Mouse (Mus musculus) forebrain, embryonic 14.5 days (tissue): ENCODE results near the gene Nr4a1. TPM values are rescaled to one million over a fixed set of nuclear protein-coding genes. Genes with fewer than 3 reads are reported as not detected.

Experiments used
- ATAC-seq: fragments of 200-750 bp; cut with Nextera tagmentation; 2 replicates; pipeline ENCODE4 v1.8.0; 2017; ENCODE audit warnings: mild to moderate bottlenecking, moderate library complexity
- DNase-seq: peaks from one replicate; pipeline ENCODE4 v3.0.0-alpha.2; 2015; ENCODE audit warnings: low spot score
- H3K27ac ChIP-seq: fragments of 300-500 bp; sonication (generic); 2 replicates; pipeline ENCODE4 v1.5.1; 2014; ENCODE audit warnings: low read depth, mild to moderate bottlenecking, control low read depth, low read length, moderate library complexity
- H3K27me3 ChIP-seq: fragments of 300-500 bp; sonication (generic); replicated peaks from 2 replicates; pipeline ENCODE4 v1.6.1; 2014; ENCODE audit warnings: low read length, control low read depth, mixed read lengths; ENCODE audit not compliant: control insufficient read depth, insufficient read depth
- H3K36me3 ChIP-seq: fragments of 300-500 bp; sonication (generic); 2 replicates; pipeline ENCODE4 v1.6.1; 2014; ENCODE audit warnings: low read length, control low read depth; ENCODE audit not compliant: control insufficient read depth, insufficient read depth
- H3K4me1 ChIP-seq: fragments of 300-500 bp; sonication (generic); 2 replicates; pipeline ENCODE4 v1.6.1; 2014; ENCODE audit warnings: antibody characterized with exemption, low read length, control low read depth; ENCODE audit not compliant: control insufficient read depth, insufficient read depth
- H3K4me2 ChIP-seq: fragments of 300-500 bp; sonication (generic); 2 replicates; pipeline ENCODE4 v1.6.1; 2014; ENCODE audit warnings: mild to moderate bottlenecking, control low read depth, low read length
- H3K4me3 ChIP-seq: fragments of 300-500 bp; sonication (generic); 2 replicates; pipeline ENCODE4 v1.5.1; 2014; ENCODE audit warnings: low read depth, low read length, control low read depth
- H3K9ac ChIP-seq: fragments of 300-500 bp; sonication (generic); 2 replicates; pipeline ENCODE4 v1.6.1; 2014; ENCODE audit warnings: mild to moderate bottlenecking, low read length, control low read depth, moderate library complexity
- H3K9me3 ChIP-seq: fragments of 300-500 bp; sonication (generic); replicated peaks from 2 replicates; pipeline ENCODE4 v1.6.1; 2016; ENCODE audit warnings: low read length, control low read depth, mixed read lengths; ENCODE audit not compliant: control insufficient read depth
- WGBS: fragments of 180-500 bp; shearing (Covaris S2); extraction: QIAGEN DNeasy Blood & Tissue Kit; methylation state at CpG from one replicate; pipeline ENCODE4 v1.1.7; 2014; 5-methylcytosine and 5-hydroxymethylcytosine counted together
- polyA plus RNA-seq: library from polyadenylated mRNA; unstranded; fragments of >200 nt; fragmentation: Nextera tagmentation; extraction: Ambion mirVana; gene quantifications from 2 replicates; pipeline ENCODE4 v1.2.1, GENCODE M21; 2014

Nr4a1 gene
- polyA plus RNA-seq, 1 experiment from 2014 or later, result 2.1 TPM

- Histone ChIP-seq H3K9ac (no peak overlapping the region), H3K27ac (no peak overlapping the region), H3K4me1 (peaks cover 3% of the 10 kb centered on the region; the same call in 1 of the 2 replicates), H3K4me2 (no peak overlapping the region), H3K4me3 (no peak overlapping the region), H3K27me3 (no peaks in the 10 kb centered on the region), H3K9me3 (no peaks in the 10 kb centered on the region), H3K36me3 (no peaks in the 10 kb centered on the region)
- no peak for ATAC-seq
- DNase-seq, result no peak
- 87% methylated on average over 4 of the region's 4 CpGs for WGBS
These were observed 52.4 kb downstream of the Nr4a1 start for GRCm38 (mm10) chr15:101306459-101306858.

- no peaks in the 10 kb centered on the region for H3K36me3 ChIP-seq
- no peaks in the 10 kb centered on the region for H3K27me3 ChIP-seq
- H3K9ac ChIP-seq, result no peak overlapping the region
- H3K4me2 ChIP-seq, result no peak overlapping the region
- no peak for DNase-seq
- 63% methylated on average over 13 of the region's 13 CpGs for WGBS
- H3K4me1 ChIP-seq, result peaks cover 3% of the 10 kb centered on the region; the same call in 1 of the 2 replicates
- no peaks in the 10 kb centered on the region for H3K9me3 ChIP-seq
- no peak overlapping the region for H3K4me3 ChIP-seq
- no peak for ATAC-seq
- no peak overlapping the region for H3K27ac ChIP-seq
These were observed 54.6 kb downstream of the Nr4a1 start for GRCm38 (mm10) chr15:101308440-101309348.

- peaks cover 3% of the 10 kb centered on the region; the same call in 1 of the 2 replicates for H3K4me1 ChIP-seq
- H3K36me3 ChIP-seq, result no peaks in the 10 kb centered on the region
- H3K4me2 ChIP-seq, result no peak overlapping the region
- H3K27ac ChIP-seq, result no peak overlapping the region
- H3K4me3 ChIP-seq, result no peak overlapping the region
- H3K27me3 ChIP-seq, result no peaks in the 10 kb centered on the region
- DNase-seq, result no peak
- H3K9ac ChIP-seq, result no peak overlapping the region
- no peak for ATAC-seq
- no peaks in the 10 kb centered on the region for H3K9me3 ChIP-seq
- WGBS, result 41% methylated on average over 5 of the region's 5 CpGs
These were observed 55.4 kb downstream of the Nr4a1 start for GRCm38 (mm10) chr15:101309493-101309892.

GRCm38 (mm10) chr15:101311087-101311770 is 57.2 kb downstream of the Nr4a1 start:
- no peak for DNase-seq
- no peak overlapping the region for H3K4me2 ChIP-seq
- ATAC-seq, result no peak
- no peaks in the 10 kb centered on the region for H3K9me3 ChIP-seq
- 62% methylated on average over 14 of the region's 15 CpGs for WGBS
- no peaks in the 10 kb centered on the region for H3K27me3 ChIP-seq
- H3K4me1 ChIP-seq, result peaks cover 4% of the 10 kb centered on the region; the same call in 1 of the 2 replicates
- H3K9ac ChIP-seq, result no peak overlapping the region
- no peaks in the 10 kb centered on the region for H3K36me3 ChIP-seq
- no peak overlapping the region for H3K4me3 ChIP-seq
- H3K27ac ChIP-seq, result no peak overlapping the region

- Histone ChIP-seq H3K36me3 (no peaks in the 10 kb centered on the region), H3K4me3 (no peak overlapping the region), H3K4me1 (peaks cover 9% of the 10 kb centered on the region; the same call in 1 of the 2 replicates), H3K9ac (no peak overlapping the region), H3K4me2 (no peak overlapping the region), H3K27ac (no peak overlapping the region), H3K27me3 (no peaks in the 10 kb centered on the region), H3K9me3 (no peaks in the 10 kb centered on the region)
- no peak for DNase-seq
- no peak for ATAC-seq
- 91% methylated on average over 6 of the region's 6 CpGs for whole genome bisulfite sequencing
These were observed 57.9 kb downstream of the Nr4a1 start for GRCm38 (mm10) chr15:101312006-101312405.

GRCm38 (mm10) chr15:101315378-101315777 is 61.3 kb downstream of the Nr4a1 start:
- DNase-seq (no peak), ATAC-seq (no peak)
- Histone ChIP-seq H3K27ac (no peak overlapping the region), H3K9me3 (no peaks in the 10 kb centered on the region), H3K27me3 (no peaks in the 10 kb centered on the region), H3K9ac (no peak overlapping the region), H3K4me2 (no peak overlapping the region), H3K36me3 (no peaks in the 10 kb centered on the region), H3K4me3 (no peak overlapping the region), H3K4me1 (peaks cover 6% of the 10 kb centered on the region; the same call in 1 of the 2 replicates)
- WGBS, result 70% methylated on average over 4 of the region's 4 CpGs

- Histone ChIP-seq H3K36me3 (no peaks in the 10 kb centered on the region), H3K9ac (no peak overlapping the region), H3K27me3 (no peaks in the 10 kb centered on the region), H3K4me3 (no peak overlapping the region), H3K4me1 (peaks cover 6% of the 10 kb centered on the region; the same call in 1 of the 2 replicates), H3K9me3 (no peaks in the 10 kb centered on the region), H3K27ac (no peak overlapping the region), H3K4me2 (peak overlapping the region; percentile 26; the same call in 1 of the 2 replicates)
- ATAC-seq, result peak; percentile 95
- peak; percentile 96 for DNase-seq
- WGBS, result 3% methylated on average over 11 of the region's 11 CpGs
These were observed 61.8 kb downstream of the Nr4a1 start for GRCm38 (mm10) chr15:101315832-101316231.

- peaks cover 6% of the 10 kb centered on the region; the same call in 1 of the 2 replicates for H3K4me1 ChIP-seq
- peak overlapping the region; percentile 26; the same call in 1 of the 2 replicates for H3K4me2 ChIP-seq
- WGBS, result 52% methylated on average over 13 of the region's 13 CpGs
- H3K4me3 ChIP-seq, result no peak overlapping the region
- DNase-seq (no peak), ATAC-seq (peak; percentile 47)
- H3K27me3 ChIP-seq, result no peaks in the 10 kb centered on the region
- H3K9me3 ChIP-seq, result no peaks in the 10 kb centered on the region
- H3K9ac ChIP-seq, result no peak overlapping the region
- no peak overlapping the region for H3K27ac ChIP-seq
- no peaks in the 10 kb centered on the region for H3K36me3 ChIP-seq
These were observed 62.3 kb downstream of the Nr4a1 start for GRCm38 (mm10) chr15:101316279-101316912.
